Mouse (Mus musculus) CH12.LX (cell line): Measurements from ENCODE around the gene Itprip.

ENCODE experiments used
- HCFC1 ChIP-seq: IDR thresholded peaks from 2 replicates; pipeline ENCODE4 v1.6.1; 2012; ENCODE audit warnings: low read depth, mild to moderate bottlenecking, inconsistent platforms, low read length, improper control_type of control experiment
- MYC ChIP-seq: IDR thresholded peaks from 2 replicates; pipeline ENCODE4 v1.6.1; 2011; ENCODE audit warnings: low read depth, mild to moderate bottlenecking, improper control_type of control experiment, low read length
- POLR2A ChIP-seq: IDR thresholded peaks from 2 replicates; pipeline ENCODE4 v1.6.1; 2011; ENCODE audit warnings: low read depth, mild to moderate bottlenecking, improper control_type of control experiment, low read length
- TCF12 ChIP-seq: IDR thresholded peaks from 2 replicates; pipeline ENCODE4 v1.6.1; 2014; ENCODE audit warnings: low read depth, mild to moderate bottlenecking, inconsistent platforms, low read length, improper control_type of control experiment

DNA sequence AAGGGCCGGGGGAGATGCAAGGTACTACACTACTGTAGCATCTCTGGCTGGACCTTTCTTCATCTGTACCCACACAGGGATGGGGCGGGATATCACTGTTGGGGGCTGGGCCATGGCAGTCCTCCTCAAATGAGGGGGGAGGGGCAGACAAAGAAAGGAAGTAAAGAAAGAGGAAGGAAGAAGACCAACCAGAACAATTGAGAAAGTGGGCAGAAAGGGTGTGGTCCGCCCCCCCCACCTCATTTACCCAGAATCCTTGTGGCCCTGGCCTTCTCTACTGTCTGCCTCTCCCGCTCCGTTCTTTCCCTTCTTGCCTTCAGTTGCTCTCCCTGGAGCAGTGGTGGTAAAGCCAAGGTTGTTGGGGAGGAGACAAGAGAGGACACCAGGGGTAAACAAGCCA, 13.5 kb downstream of the Itprip start:
- TF ChIP-seq TCF12 (no peak), MYC (no peak), POLR2A (no peak), HCFC1 (no peak)
